Mouse (Mus musculus): Measurements from ENCODE around the gene Fam207a.

DNA sequence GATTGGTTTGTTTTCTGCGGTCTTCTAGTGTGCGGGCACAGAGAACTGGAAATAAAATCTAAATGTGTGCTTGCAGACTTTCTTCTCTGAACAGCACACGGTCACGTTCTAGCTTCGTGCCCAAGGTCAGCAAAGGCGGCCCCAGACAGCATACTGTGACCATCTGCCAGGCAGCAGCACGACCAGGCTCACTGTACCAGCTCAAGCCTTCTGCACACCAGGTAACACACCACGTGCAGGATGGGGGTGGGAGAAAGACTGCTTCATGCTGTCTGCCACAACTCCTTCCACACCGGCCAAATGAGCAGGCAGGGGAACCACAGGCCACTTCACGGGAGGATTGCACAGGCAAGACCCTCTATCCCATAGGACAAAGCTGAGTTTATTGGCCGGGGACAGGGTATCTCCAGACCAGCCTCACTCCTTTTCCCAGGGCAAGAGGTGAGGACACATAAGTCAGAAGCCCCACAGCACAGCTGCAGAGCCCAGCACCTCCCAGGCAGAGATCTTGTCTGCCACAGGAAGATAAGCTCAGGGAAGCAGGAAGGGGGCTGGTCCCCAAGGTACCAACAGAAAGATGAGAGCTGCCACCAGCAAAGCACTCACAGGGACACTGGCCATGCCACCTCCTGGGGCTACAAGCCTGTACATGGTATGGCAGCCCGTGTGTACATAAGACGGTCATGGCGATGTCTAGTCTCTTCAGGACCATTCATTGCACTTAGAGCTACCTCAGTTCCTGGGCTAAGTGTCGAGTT lies 5.2 kb downstream of the Fam207a start:
- TF ChIP-seq CTCF (conservative IDR thresholded peaks at IDR 0.05; ENCODE audit: insufficient read depth, insufficient read length, low read depth, low read length) (no peak), POLR2A (IDR thresholded peaks at IDR 0.05; ENCODE audit: low read depth, low read length) (no peak)
